Mouse (Mus musculus) forebrain, embryonic 16.5 days (tissue): ENCODE measurements around the gene Astl. TPM values are rescaled to one million over a fixed set of nuclear protein-coding genes. Genes with fewer than 3 reads are reported as not detected.

ENCODE experiments used
- ATAC-seq: fragments of 200-750 bp; cut with Nextera tagmentation; 2 replicates; pipeline ENCODE4 v1.8.0; 2017; ENCODE audit warnings: mild to moderate bottlenecking, moderate library complexity
- H3K27ac ChIP-seq: fragments of 300-500 bp; sonication (generic); 2 replicates; pipeline ENCODE4 v1.5.1; 2014; ENCODE audit warnings: low read length, control low read depth
- H3K27me3 ChIP-seq: fragments of 300-500 bp; sonication (generic); replicated peaks from 2 replicates; pipeline ENCODE4 v1.6.1; 2014; ENCODE audit warnings: low read length; ENCODE audit not compliant: control insufficient read depth, insufficient read depth
- H3K36me3 ChIP-seq: fragments of 300-500 bp; sonication (generic); 2 replicates; pipeline ENCODE4 v1.6.1; 2014; ENCODE audit not compliant: control insufficient read depth, insufficient read depth
- H3K4me1 ChIP-seq: fragments of 300-500 bp; sonication (generic); replicated peaks from 2 replicates; pipeline ENCODE4 v1.6.1; 2014; ENCODE audit warnings: low read length; ENCODE audit not compliant: control insufficient read depth, insufficient read depth
- H3K4me2 ChIP-seq: fragments of 300-500 bp; sonication (generic); 2 replicates; pipeline ENCODE4 v1.6.1; 2014; ENCODE audit warnings: mild to moderate bottlenecking, low read length, control low read depth
- H3K4me3 ChIP-seq: fragments of 300-500 bp; sonication (generic); replicated peaks from 2 replicates; pipeline ENCODE4 v1.5.1; 2014; ENCODE audit warnings: mild to moderate bottlenecking, low read length, control low read depth
- H3K9ac ChIP-seq: fragments of 300-500 bp; sonication (generic); replicated peaks from 2 replicates; pipeline ENCODE4 v1.6.1; 2014; ENCODE audit warnings: low read depth, low read length, control low read depth
- H3K9me3 ChIP-seq: fragments of 300-500 bp; sonication (generic); 2 replicates; pipeline ENCODE4 v1.6.1; 2016; ENCODE audit warnings: low read length; ENCODE audit not compliant: control insufficient read depth
- WGBS: fragments of 180-500 bp; shearing (Covaris S2); extraction: QIAGEN DNeasy Blood & Tissue Kit; methylation state at CpG from one replicate; pipeline ENCODE4 v1.1.7; 2014; 5-methylcytosine and 5-hydroxymethylcytosine counted together
- polyA plus RNA-seq: library from polyadenylated mRNA; unstranded; fragments of >200 nt; fragmentation: Nextera tagmentation; extraction: Ambion mirVana; gene quantifications from 2 replicates; pipeline ENCODE4 v1.2.1, GENCODE M21; 2015

The Astl gene
- polyA plus RNA-seq, 1 experiment from 2014 or later, result not detected

- H3K36me3 ChIP-seq, result no peaks in the 10 kb centered on the region
- H3K4me1 ChIP-seq, result no peaks in the 10 kb centered on the region
- ATAC-seq, result no peak
- no peaks in the 10 kb centered on the region for H3K9me3 ChIP-seq
- H3K27ac ChIP-seq, result no peak overlapping the region
- H3K4me2 ChIP-seq, result no peak overlapping the region
- no peak overlapping the region for H3K9ac ChIP-seq
- no peak overlapping the region for H3K4me3 ChIP-seq
- no peaks in the 10 kb centered on the region for H3K27me3 ChIP-seq
- 90% methylated on average over 4 of the region's 4 CpGs for WGBS
These were observed 20.3 kb upstream of the Astl start for GRCm38 (mm10) chr2:127318136-127318535.

- Histone ChIP-seq H3K4me2 (no peak overlapping the region), H3K4me1 (no peaks in the 10 kb centered on the region), H3K27ac (no peak overlapping the region), H3K27me3 (no peaks in the 10 kb centered on the region), H3K36me3 (no peaks in the 10 kb centered on the region), H3K9ac (no peak overlapping the region), H3K9me3 (no peaks in the 10 kb centered on the region), H3K4me3 (no peak overlapping the region)
- ATAC-seq, result no peak
- WGBS, result 82% methylated on average over 4 of the region's 4 CpGs
These were observed 19.4 kb upstream of the Astl start for GRCm38 (mm10) chr2:127319071-127319470.

DNA sequence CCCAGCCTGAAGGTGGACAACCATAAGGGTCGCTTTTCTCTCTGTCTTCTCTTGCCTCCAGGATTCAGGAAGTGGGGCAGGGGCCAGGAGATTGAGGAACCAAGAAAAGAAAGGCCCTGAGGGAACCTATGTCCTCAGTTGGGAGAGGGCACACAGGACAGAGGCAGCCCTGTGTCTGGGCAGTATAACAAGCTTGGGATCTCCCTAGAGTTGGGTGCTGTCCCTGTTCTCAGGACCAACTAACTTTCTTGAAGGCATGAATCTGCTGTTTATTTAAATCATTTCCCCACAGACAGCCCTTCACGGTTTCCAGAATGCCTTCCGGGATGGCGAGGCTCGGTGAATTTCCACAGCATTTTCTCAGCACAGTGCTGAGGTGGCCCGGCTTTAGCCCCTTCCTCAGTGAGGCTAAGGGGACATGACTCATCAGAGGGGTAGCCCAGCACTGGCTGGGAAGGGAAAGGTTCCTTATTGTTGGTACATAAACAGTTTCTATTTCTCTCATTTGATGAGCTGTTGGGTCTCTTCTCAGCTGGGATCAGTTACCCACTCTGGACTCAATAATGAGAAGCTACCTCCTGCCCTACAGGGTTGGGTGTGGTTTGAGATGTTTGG is 15.7 kb upstream of the Astl start:
- H3K36me3 ChIP-seq, result no peaks in the 10 kb centered on the region
- H3K9me3 ChIP-seq, result no peaks in the 10 kb centered on the region
- H3K4me1 ChIP-seq, result no peaks in the 10 kb centered on the region
- 84% methylated on average over 6 of the region's 6 CpGs for whole genome bisulfite sequencing
- no peaks in the 10 kb centered on the region for H3K27me3 ChIP-seq
- no peak for ATAC-seq
- H3K4me3 ChIP-seq, result no peak overlapping the region
- H3K27ac ChIP-seq, result no peak overlapping the region
- no peak overlapping the region for H3K4me2 ChIP-seq
- no peak overlapping the region for H3K9ac ChIP-seq

DNA sequence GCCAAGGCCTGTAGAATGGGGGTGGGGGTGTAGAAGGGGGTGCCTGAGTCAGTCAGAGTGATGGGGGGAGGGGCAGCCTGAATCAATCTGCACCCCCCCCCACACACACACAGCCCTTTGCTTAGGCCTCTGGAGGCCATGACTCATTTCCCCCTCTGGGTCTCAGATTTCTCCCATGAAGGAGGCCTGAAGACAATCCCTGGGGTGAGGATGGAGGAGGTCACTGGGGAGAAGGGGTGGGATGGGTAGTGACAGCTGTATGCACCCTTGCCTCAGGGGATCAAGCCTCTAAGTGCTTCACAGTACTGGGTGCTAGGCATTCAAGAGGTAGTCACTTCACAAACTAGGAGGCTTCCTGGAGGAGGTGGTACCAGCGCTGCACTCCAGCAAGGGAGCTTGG is 14.8 kb upstream of the Astl start:
- Histone ChIP-seq H3K27ac (no peak overlapping the region), H3K9me3 (no peaks in the 10 kb centered on the region), H3K36me3 (no peaks in the 10 kb centered on the region), H3K4me1 (no peaks in the 10 kb centered on the region), H3K4me2 (no peak overlapping the region), H3K27me3 (no peaks in the 10 kb centered on the region), H3K9ac (no peak overlapping the region), H3K4me3 (no peak overlapping the region)
- WGBS, result 86% methylated on average over 1 of the region's 1 CpGs
- no peak for ATAC-seq

DNA sequence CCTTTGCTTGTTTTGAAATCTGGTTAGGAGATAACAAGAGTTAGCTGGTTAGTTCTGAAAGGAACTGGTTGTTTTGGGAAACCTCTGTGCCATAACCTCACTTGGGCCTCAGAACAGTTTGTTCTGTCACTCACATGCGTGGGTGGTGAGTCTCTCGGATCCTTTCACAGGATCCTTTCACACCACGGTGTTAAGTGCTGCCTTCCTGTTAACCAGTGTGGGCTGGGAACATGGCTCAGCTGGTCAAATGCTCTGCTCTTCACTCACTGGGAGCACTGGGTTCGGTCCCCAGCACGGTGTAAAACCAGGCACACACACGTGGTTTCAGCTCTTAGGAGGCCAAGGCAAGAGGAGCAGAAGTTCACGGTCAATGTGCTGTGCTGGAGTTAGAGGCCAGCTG is 14.0 kb upstream of the Astl start:
- H3K4me1 ChIP-seq, result no peaks in the 10 kb centered on the region
- no peak for ATAC-seq
- H3K27ac ChIP-seq, result no peak overlapping the region
- no peak overlapping the region for H3K9ac ChIP-seq
- H3K36me3 ChIP-seq, result no peaks in the 10 kb centered on the region
- 84% methylated on average over 7 of the region's 7 CpGs for WGBS
- H3K4me3 ChIP-seq, result no peak overlapping the region
- H3K9me3 ChIP-seq, result no peaks in the 10 kb centered on the region
- no peak overlapping the region for H3K4me2 ChIP-seq
- H3K27me3 ChIP-seq, result no peaks in the 10 kb centered on the region

DNA sequence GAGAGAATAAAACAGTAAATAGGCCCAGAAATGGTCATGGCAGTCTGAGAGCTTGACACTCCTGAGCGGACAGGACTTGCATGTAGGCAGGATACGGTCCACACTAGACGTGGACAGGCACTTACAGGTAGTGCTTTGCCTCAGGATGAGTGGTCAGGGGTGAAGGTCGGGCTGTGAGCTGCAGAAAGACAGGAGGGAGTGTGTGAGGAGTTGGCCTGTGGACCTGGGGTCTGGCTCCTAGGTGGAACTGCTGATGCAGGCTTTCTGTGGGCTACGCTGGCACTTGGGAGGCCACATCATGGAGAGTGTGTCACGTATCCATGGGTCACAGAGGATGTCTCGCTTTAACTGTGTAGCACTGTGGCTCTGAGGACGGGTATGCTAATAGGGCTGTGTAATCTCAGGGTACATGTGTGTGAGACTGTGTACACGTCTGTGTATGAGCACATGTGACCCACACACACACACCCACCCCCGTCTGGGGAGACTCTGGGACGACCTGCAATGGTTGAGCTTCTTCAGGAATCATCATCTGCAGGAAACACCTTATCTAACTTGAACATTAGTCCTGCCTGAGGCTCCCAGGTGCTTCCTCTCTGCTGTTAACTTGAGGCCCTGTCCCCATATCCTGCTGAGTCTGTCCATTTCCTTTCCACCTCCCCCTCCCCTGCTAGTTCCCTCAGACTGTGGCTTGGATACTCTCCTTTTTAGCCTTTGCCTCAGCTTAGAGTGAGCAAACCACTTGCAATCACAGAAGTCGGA is 10.2 kb upstream of the Astl start:
- Histone ChIP-seq H3K4me2 (no peak overlapping the region), H3K9me3 (no peaks in the 10 kb centered on the region), H3K9ac (no peak overlapping the region), H3K27ac (no peak overlapping the region), H3K4me3 (no peak overlapping the region), H3K27me3 (no peaks in the 10 kb centered on the region), H3K4me1 (no peaks in the 10 kb centered on the region), H3K36me3 (no peaks in the 10 kb centered on the region)
- 76% methylated on average over 12 of the region's 12 CpGs for WGBS
- no peak for ATAC-seq

- peaks cover 24% of the 10 kb centered on the region for H3K27me3 ChIP-seq
- ATAC-seq, result no peak
- H3K36me3 ChIP-seq, result no peaks in the 10 kb centered on the region
- 84% methylated on average over 14 of the region's 14 CpGs for WGBS
- no peak overlapping the region for H3K4me3 ChIP-seq
- H3K9me3 ChIP-seq, result no peaks in the 10 kb centered on the region
- H3K27ac ChIP-seq, result no peak overlapping the region
- H3K9ac ChIP-seq, result no peak overlapping the region
- H3K4me2 ChIP-seq, result no peak overlapping the region
- H3K4me1 ChIP-seq, result peaks cover 9% of the 10 kb centered on the region; the same call in 1 of the 2 replicates
These were observed 5.5 kb upstream of the Astl start for GRCm38 (mm10) chr2:127332807-127333570.

- no peaks in the 10 kb centered on the region for H3K36me3 ChIP-seq
- WGBS, result 68% methylated on average over 5 of the region's 5 CpGs
- no peaks in the 10 kb centered on the region for H3K9me3 ChIP-seq
- no peak overlapping the region for H3K4me3 ChIP-seq
- no peak overlapping the region for H3K4me2 ChIP-seq
- peaks cover 24% of the 10 kb centered on the region for H3K27me3 ChIP-seq
- ATAC-seq, result no peak
- no peak overlapping the region for H3K9ac ChIP-seq
- no peak overlapping the region for H3K27ac ChIP-seq
- peaks cover 9% of the 10 kb centered on the region; the same call in 1 of the 2 replicates for H3K4me1 ChIP-seq
These were observed 4.4 kb upstream of the Astl start for GRCm38 (mm10) chr2:127333945-127334603.

- no peak overlapping the region for H3K4me3 ChIP-seq
- no peaks in the 10 kb centered on the region for H3K9me3 ChIP-seq
- no peak overlapping the region for H3K27ac ChIP-seq
- peaks cover 24% of the 10 kb centered on the region for H3K27me3 ChIP-seq
- no peaks in the 10 kb centered on the region for H3K36me3 ChIP-seq
- ATAC-seq, result no peak
- 47% methylated on average over 11 of the region's 11 CpGs for WGBS
- no peak overlapping the region for H3K4me2 ChIP-seq
- H3K9ac ChIP-seq, result no peak overlapping the region
- peaks cover 9% of the 10 kb centered on the region; the same call in 1 of the 2 replicates for H3K4me1 ChIP-seq
These were observed 3.3 kb upstream of the Astl start for GRCm38 (mm10) chr2:127335078-127335541.
